Mouse (Mus musculus) frontal cortex, postnatal 10 days (tissue): ENCODE data around the gene Spock1.

Experiments used
- DNase-seq, 2 experiments: peaks; one replicate each; pipeline ENCODE4 v3.0.0; 2022; ENCODE audit warnings: low spot score in 2 of 2, mixed read lengths in 1 of 2

The Spock1 gene

GRCm38 (mm10) chr13:57727716-57728115 is 180.4 kb downstream of the Spock1 start:
- no peak for DNase-seq

GRCm38 (mm10) chr13:57726654-57727053 is 181.5 kb downstream of the Spock1 start:
- DNase-seq, result no peak

DNA sequence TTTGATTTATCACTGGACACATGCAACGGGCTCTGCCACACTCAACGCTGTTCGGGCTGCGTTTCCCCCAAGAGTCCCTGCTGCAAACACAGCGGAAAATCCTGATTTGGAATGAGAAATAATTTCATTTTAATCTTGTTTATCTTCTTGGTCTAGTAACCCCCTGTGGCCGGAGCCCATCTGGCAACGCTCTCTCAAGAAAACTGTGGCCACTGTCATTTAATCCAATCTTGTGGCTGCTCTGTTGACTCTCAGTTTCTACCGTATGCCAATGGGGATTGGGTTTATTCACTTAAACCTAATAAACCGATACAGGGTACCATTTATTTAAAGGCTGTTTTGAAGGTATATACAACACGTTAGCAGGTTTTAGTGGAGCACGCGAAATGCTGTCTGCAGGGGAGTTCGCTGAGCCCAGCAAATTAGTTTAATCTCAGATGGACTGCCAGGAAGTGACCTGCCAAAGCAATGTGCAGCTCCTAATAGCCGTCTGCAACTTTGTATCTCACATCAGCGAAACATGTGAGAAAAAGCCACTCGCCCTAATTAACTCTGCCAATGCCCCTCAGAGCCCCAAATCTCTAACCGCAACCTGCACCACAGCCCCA is 185.7 kb downstream of the Spock1 start:
- DNase-seq, result no peak

DNA sequence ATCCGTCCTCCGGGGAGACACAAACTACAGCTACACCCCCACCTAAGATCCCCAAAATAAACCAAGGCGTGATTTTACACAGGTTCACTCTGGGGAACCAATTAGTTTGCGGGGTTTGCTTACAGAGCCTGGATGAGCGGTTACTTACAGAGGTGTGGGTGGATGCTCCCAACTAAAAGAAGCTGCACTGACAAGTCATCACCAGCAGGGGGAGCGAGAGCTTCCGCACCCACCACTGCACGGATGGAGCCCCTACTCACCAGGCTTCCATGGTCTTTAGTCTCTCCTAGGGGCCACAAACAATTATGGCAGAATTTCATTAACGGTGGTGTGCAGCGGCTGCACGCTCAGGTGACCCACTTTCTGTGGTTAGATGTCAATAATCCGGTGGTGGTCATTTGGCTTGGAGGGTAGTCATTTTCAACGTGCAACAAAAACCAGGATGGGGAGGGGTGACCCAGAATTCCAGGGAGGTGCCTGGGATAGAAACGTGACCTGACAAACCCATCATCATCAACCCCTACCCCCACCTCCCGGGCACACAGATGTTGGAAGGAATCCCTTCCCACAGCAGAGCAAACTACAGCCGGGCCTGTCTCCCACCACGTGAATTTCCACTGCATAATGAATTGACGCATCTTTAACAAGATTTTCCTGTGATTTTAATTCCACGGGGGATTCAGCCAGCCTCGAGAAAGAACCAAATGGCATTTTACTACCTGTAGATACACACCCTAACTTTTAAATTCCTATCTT is 186.4 kb downstream of the Spock1 start:
- peak in 1 of 2 experiments; percentile 34 for DNase-seq

- DNase-seq, result no peak
These were observed 190.0 kb downstream of the Spock1 start for GRCm38 (mm10) chr13:57718087-57718486.

DNA sequence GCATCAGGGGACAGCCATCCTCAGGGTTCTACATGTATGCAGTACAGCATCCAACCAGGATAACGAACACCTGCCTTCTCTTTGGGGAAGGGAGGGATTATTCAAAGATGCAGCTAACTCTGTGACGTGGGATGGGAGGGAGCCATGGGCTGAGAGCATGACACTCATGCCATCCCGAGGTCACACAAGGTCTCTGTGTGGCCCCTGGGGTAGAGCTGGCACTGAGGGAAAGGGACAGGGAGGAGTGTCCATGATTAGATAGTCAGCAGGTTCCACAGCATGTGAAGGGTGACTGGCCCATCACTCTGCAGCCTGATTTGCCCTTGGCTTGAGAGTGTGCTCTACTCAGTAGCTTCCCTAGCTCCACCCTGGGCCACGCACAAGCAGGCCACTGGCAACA is 195.2 kb downstream of the Spock1 start:
- no peak for DNase-seq

DNA sequence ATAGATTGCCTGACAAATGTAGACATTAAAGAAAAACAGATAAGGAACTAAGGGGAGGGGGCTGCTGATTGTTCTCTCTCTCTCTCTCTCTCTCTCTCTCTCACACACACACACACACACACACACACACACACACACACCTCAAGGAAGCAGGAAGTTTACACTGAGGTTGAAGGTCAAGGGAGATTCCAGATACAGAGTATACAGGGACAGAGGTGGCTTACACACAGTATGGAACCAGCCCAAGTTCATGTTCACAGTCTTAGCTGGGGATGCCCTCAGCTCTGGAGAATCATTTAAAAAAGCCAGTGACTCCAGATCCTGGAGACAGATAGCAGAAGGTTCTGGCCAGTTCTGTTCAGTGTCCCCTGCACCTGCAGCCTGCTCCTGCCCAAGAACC is 199.7 kb downstream of the Spock1 start:
- no peak for DNase-seq

DNA sequence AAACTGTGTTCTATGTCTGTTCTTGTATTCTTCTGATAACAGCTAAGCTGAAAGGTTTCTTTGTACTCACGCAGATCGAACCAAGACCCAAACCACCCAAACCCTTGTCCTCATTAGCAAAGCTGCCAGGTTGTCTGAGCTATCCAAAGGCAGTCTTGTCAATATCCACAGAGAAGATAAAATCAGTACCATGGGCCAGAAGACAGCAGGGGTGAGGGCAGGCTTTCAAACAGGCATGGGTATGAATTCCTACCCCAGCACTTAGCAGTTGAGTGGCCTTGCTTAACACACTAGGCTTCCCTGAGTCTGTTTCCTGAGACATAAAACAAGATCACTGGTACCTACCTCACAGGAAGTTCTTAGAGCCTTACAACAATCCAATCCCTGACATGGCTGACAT is 205.2 kb downstream of the Spock1 start:
- no peak for DNase-seq

GRCm38 (mm10) chr13:57696685-57697084 is 211.4 kb downstream of the Spock1 start:
- no peak for DNase-seq

- DNase-seq, result no peak
These were observed 219.2 kb downstream of the Spock1 start for GRCm38 (mm10) chr13:57688926-57689325.

DNA sequence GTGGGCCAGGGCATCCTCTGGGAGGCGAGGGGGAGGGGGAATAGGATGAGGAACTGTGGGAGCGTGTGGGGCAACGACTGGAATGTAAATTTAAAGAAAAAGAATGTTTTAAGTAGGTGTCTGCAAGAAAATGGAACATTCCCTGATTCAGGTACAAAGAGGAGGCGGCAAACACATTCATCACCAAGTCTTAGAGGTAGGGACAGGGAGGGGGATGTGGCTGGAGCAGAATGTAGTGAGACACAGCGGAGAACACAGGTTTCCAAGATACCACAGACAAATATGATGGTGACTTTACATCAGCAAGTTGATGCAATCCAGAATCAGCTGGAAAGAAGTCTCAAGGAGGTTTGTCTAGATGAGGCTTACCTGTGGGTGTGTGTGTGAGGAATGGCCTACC is 221.7 kb downstream of the Spock1 start:
- no peak for DNase-seq

- DNase-seq, result no peak
These were observed 222.9 kb downstream of the Spock1 start for GRCm38 (mm10) chr13:57685201-57685600.

DNA sequence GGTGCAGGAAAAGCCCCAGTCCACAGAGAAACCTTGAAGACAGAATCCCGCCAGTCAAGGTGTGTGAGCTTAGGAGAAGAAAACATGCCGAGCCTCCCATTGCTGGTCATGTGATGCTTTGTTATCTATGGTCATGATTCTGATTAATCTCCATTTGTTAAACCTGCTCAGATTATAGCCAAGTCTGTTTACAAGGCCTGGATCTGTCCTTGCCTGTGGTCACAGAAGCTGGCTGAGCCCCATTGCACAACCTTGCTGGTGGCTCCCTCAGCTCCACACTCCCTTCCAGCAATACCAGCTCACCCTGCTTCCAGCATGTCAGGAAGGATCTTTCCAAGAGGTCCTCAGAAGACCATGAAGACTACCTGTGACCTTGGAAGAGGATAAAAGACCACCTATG is 228.5 kb downstream of the Spock1 start:
- no peak for DNase-seq

GRCm38 (mm10) chr13:57676820-57677219 is 231.3 kb downstream of the Spock1 start:
- no peak for DNase-seq

GRCm38 (mm10) chr13:57673399-57673798 is 234.7 kb downstream of the Spock1 start:
- DNase-seq, result no peak

DNA sequence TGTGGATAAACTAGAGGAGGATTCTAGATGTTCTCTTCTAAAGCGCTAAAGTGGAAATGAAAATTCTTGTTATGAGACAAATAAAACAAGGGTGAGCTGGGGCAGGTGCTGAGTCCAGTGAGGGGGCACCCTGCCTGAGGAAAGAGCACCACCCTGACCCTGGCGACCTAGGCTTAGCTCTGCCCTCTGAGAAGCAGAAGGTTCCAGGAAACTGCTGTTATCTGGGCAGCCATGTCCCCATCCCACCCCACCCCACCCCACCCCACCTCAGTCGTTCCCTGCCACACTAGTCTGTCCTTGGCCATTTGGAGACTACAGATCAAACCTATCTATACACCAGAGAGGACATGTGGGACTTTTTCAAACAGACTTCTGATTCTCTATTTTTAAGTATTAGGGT is 235.4 kb downstream of the Spock1 start:
- DNase-seq, result no peak

- DNase-seq, result no peak
These were observed 236.2 kb downstream of the Spock1 start for GRCm38 (mm10) chr13:57671919-57672318.

GRCm38 (mm10) chr13:57671322-57671721 is 236.8 kb downstream of the Spock1 start:
- no peak for DNase-seq

GRCm38 (mm10) chr13:57667621-57668020 is 240.5 kb downstream of the Spock1 start:
- no peak for DNase-seq

- no peak for DNase-seq
These were observed 241.8 kb downstream of the Spock1 start for GRCm38 (mm10) chr13:57666173-57666842.

- no peak for DNase-seq
These were observed 245.6 kb downstream of the Spock1 start for GRCm38 (mm10) chr13:57662554-57662953.

- no peak for DNase-seq
These were observed 247.6 kb downstream of the Spock1 start for GRCm38 (mm10) chr13:57660523-57660922.

DNA sequence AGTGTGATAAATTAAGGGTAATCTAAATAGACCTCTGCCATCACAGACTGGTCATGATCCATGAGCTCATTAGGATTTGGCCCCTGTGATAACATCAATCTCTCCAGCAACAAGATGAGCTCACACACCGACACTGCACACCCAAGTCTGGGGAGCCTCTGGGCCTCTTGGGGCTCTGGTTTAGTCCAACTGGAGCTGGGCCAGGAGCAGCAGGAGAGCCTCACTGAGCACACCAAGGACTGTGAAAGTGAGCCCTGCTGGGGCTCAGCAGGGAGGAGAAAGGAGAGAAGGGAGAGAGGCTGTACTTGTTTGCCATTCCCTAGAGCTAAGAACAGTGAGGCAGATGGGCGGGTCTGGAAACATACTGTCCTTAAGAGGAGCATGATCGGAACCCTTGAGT is 248.3 kb downstream of the Spock1 start:
- no peak for DNase-seq
